Mouse (Mus musculus) C2C12 (cell line): Measurements from ENCODE around the gene Gm20388.

Source experiments
- CTCF ChIP-seq: IDR thresholded peaks from one replicate; pipeline ENCODE4 v1.5.1; 2011; ENCODE audit not compliant: control insufficient read depth, insufficient read depth, insufficient read length
- MAX ChIP-seq: IDR thresholded peaks from one replicate; pipeline ENCODE4 v1.6.1; 2011; ENCODE audit warnings: mild to moderate bottlenecking, control low read depth

GRCm38 (mm10) chr8:122932561-122932959 lies 3021.9 kb downstream of the Gm20388 start:
- no peak for TF ChIP-seq MAX
- TF ChIP-seq CTCF, result no peak
